Mouse (Mus musculus) heart, embryonic 16.5 days (tissue): ENCODE measurements at regions not wholly inside any gene's neighbourhood (a gene's known extent, or its start where the extent isn't known, plus 50 kb on each side); places are given as distances from the start of the nearest gene placed in this dataset.

ENCODE experiments used
- ATAC-seq: fragments of 200-750 bp; cut with Nextera tagmentation; replicated peaks from 2 replicates; pipeline ENCODE4 v1.8.0; 2017; ENCODE audit warnings: moderate number of reproducible peaks; ENCODE audit not compliant: insufficient read depth, low FRiP score; ENCODE audit errors: extremely low read depth
- H3K27ac ChIP-seq: fragments of 300-500 bp; sonication (generic); 2 replicates; pipeline ENCODE4 v1.5.1; 2014; ENCODE audit warnings: mild to moderate bottlenecking, low read length, control low read depth, moderate library complexity
- H3K27me3 ChIP-seq: fragments of 300-500 bp; sonication (generic); 2 replicates; pipeline ENCODE4 v1.6.1; 2014; ENCODE audit warnings: low read length, mixed read lengths; ENCODE audit not compliant: control insufficient read depth, insufficient read depth
- H3K36me3 ChIP-seq: fragments of 300-500 bp; sonication (generic); 2 replicates; pipeline ENCODE4 v1.6.1; 2014; ENCODE audit not compliant: control insufficient read depth, insufficient read depth
- H3K4me1 ChIP-seq: fragments of 300-500 bp; sonication (generic); 2 replicates; pipeline ENCODE4 v1.6.1; 2014; ENCODE audit warnings: low read length, mixed read lengths; ENCODE audit not compliant: control insufficient read depth, insufficient read depth
- H3K4me2 ChIP-seq: fragments of 300-500 bp; sonication (generic); 2 replicates; pipeline ENCODE4 v1.6.1; 2014; ENCODE audit warnings: low read depth, mild to moderate bottlenecking, control low read depth, low read length
- H3K4me3 ChIP-seq: fragments of 300-500 bp; sonication (generic); 2 replicates; pipeline ENCODE4 v1.5.1; 2014; ENCODE audit warnings: mild to moderate bottlenecking, control low read depth, low read length
- H3K9ac ChIP-seq: fragments of 300-500 bp; sonication (generic); 2 replicates; pipeline ENCODE4 v1.6.1; 2014; ENCODE audit warnings: low read length, control low read depth
- H3K9me3 ChIP-seq: fragments of 300-500 bp; sonication (generic); replicated peaks from 2 replicates; pipeline ENCODE4 v1.6.1; 2016; ENCODE audit warnings: low read length; ENCODE audit not compliant: control insufficient read depth
- WGBS: fragments of 180-500 bp; shearing (Covaris S2); extraction: QIAGEN DNeasy Blood & Tissue Kit; methylation state at CpG from one replicate; pipeline ENCODE4 v1.1.7; 2014; 5-methylcytosine and 5-hydroxymethylcytosine counted together

- Histone ChIP-seq H3K27ac (no peak overlapping the region), H3K4me1 (no peaks in the 10 kb centered on the region), H3K27me3 (no peaks in the 10 kb centered on the region), H3K36me3 (no peaks in the 10 kb centered on the region), H3K9me3 (no peaks in the 10 kb centered on the region), H3K4me2 (no peak overlapping the region), H3K4me3 (no peak overlapping the region), H3K9ac (no peak overlapping the region)
- no peak for ATAC-seq
- WGBS = 81% methylated on average over 4 of the region's 4 CpGs
Observed at GRCm38 (mm10) chr1:104226493-104226892, 541.8 kb upstream of the Cdh20 start.

GRCm38 (mm10) chr1:104226901-104227300 lies 541.4 kb upstream of the Cdh20 start:
- H3K4me3 ChIP-seq = no peak overlapping the region
- H3K36me3 ChIP-seq = no peaks in the 10 kb centered on the region
- no peak overlapping the region for H3K4me2 ChIP-seq
- WGBS = 89% methylated on average over 3 of the region's 3 CpGs
- no peak for ATAC-seq
- no peak overlapping the region for H3K27ac ChIP-seq
- no peaks in the 10 kb centered on the region for H3K4me1 ChIP-seq
- H3K9ac ChIP-seq = no peak overlapping the region
- H3K9me3 ChIP-seq = no peaks in the 10 kb centered on the region
- no peaks in the 10 kb centered on the region for H3K27me3 ChIP-seq

- Histone ChIP-seq H3K27me3 (no peaks in the 10 kb centered on the region), H3K36me3 (no peaks in the 10 kb centered on the region), H3K4me1 (no peaks in the 10 kb centered on the region), H3K9ac (no peak overlapping the region), H3K9me3 (no peaks in the 10 kb centered on the region), H3K27ac (no peak overlapping the region), H3K4me3 (no peak overlapping the region), H3K4me2 (no peak overlapping the region)
- no peak for ATAC-seq
Observed at GRCm38 (mm10) chr1:104241605-104242004, 526.7 kb upstream of the Cdh20 start.

GRCm38 (mm10) chr1:104265775-104266174 lies 502.6 kb upstream of the Cdh20 start:
- Histone ChIP-seq H3K9me3 (no peaks in the 10 kb centered on the region), H3K9ac (no peak overlapping the region), H3K27ac (no peak overlapping the region), H3K4me3 (no peak overlapping the region), H3K4me1 (no peaks in the 10 kb centered on the region), H3K27me3 (no peaks in the 10 kb centered on the region), H3K36me3 (no peaks in the 10 kb centered on the region), H3K4me2 (no peak overlapping the region)
- 62% methylated on average over 1 of the region's 1 CpGs for WGBS
- no peak for ATAC-seq

GRCm38 (mm10) chr1:104307941-104308340 lies 460.4 kb upstream of the Cdh20 start:
- no peak overlapping the region for H3K9ac ChIP-seq
- no peak overlapping the region for H3K4me3 ChIP-seq
- 75% methylated on average over 2 of the region's 2 CpGs for WGBS
- no peaks in the 10 kb centered on the region for H3K36me3 ChIP-seq
- H3K9me3 ChIP-seq = no peaks in the 10 kb centered on the region
- H3K4me2 ChIP-seq = no peak overlapping the region
- H3K4me1 ChIP-seq = no peaks in the 10 kb centered on the region
- no peak overlapping the region for H3K27ac ChIP-seq
- no peaks in the 10 kb centered on the region for H3K27me3 ChIP-seq
- no peak for ATAC-seq

GRCm38 (mm10) chr1:104311617-104312016 lies 456.7 kb upstream of the Cdh20 start:
- H3K9ac ChIP-seq = no peak overlapping the region
- H3K27ac ChIP-seq = no peak overlapping the region
- ATAC-seq = no peak
- no peaks in the 10 kb centered on the region for H3K27me3 ChIP-seq
- no peaks in the 10 kb centered on the region for H3K9me3 ChIP-seq
- H3K4me1 ChIP-seq = no peaks in the 10 kb centered on the region
- no peak overlapping the region for H3K4me3 ChIP-seq
- H3K36me3 ChIP-seq = no peaks in the 10 kb centered on the region
- WGBS = 75% methylated on average over 4 of the region's 4 CpGs
- no peak overlapping the region for H3K4me2 ChIP-seq

- H3K27ac ChIP-seq = no peak overlapping the region
- H3K9me3 ChIP-seq = no peaks in the 10 kb centered on the region
- 52% methylated on average over 2 of the region's 2 CpGs for WGBS
- H3K9ac ChIP-seq = no peak overlapping the region
- no peak for ATAC-seq
- no peak overlapping the region for H3K4me2 ChIP-seq
- H3K4me1 ChIP-seq = no peaks in the 10 kb centered on the region
- H3K4me3 ChIP-seq = no peak overlapping the region
- no peaks in the 10 kb centered on the region for H3K27me3 ChIP-seq
- no peaks in the 10 kb centered on the region for H3K36me3 ChIP-seq
Observed at GRCm38 (mm10) chr1:104315058-104315457, 453.3 kb upstream of the Cdh20 start.

- no peak overlapping the region for H3K27ac ChIP-seq
- ATAC-seq = no peak
Observed at GRCm38 (mm10) chr1:104318020-104318419, 450.3 kb upstream of the Cdh20 start.

GRCm38 (mm10) chr1:104332666-104333370 lies 435.5 kb upstream of the Cdh20 start:
- 40% methylated on average over 3 of the region's 3 CpGs for WGBS
- peak overlapping the region; percentile 86 for H3K27ac ChIP-seq
- H3K4me1 ChIP-seq = no peaks in the 10 kb centered on the region
- peak; percentile 95 for ATAC-seq
- no peaks in the 10 kb centered on the region for H3K36me3 ChIP-seq
- H3K9ac ChIP-seq = no peak overlapping the region
- no peak overlapping the region for H3K4me3 ChIP-seq
- H3K4me2 ChIP-seq = no peak overlapping the region
- no peaks in the 10 kb centered on the region for H3K27me3 ChIP-seq
- H3K9me3 ChIP-seq = no peaks in the 10 kb centered on the region

More at GRCm38 (mm10) chr1:104318020-104318419, 450.3 kb upstream of the Cdh20 start:
- no peaks in the 10 kb centered on the region for H3K9me3 ChIP-seq
- no peaks in the 10 kb centered on the region for H3K27me3 ChIP-seq
- no peak overlapping the region for H3K9ac ChIP-seq
- no peak overlapping the region for H3K4me2 ChIP-seq
- no peaks in the 10 kb centered on the region for H3K4me1 ChIP-seq
- H3K36me3 ChIP-seq = no peaks in the 10 kb centered on the region
- H3K4me3 ChIP-seq = no peak overlapping the region
